Mouse (Mus musculus): ENCODE measurements around the gene Slc35e4. TPM values are rescaled to one million over a fixed set of nuclear protein-coding genes. Genes with fewer than 3 reads are reported as not detected.

Gene Slc35e4
- polyA plus RNA-seq, 1 experiment from 2014 or later, result 0.45 TPM

- DNase-seq (no peak), ATAC-seq (ENCODE audit: low read depth) (no peak)
- H3K4me3 ChIP-seq (replicated peaks), result no peak overlapping the region
- no peaks in the 10 kb centered on the region for H3K9me3 ChIP-seq (replicated peaks)
- H3K4me2 ChIP-seq, result no peak overlapping the region
- H3K9ac ChIP-seq, result no peak overlapping the region
- H3K36me3 ChIP-seq, result no peaks in the 10 kb centered on the region
- no peak overlapping the region for H3K27ac ChIP-seq
- 65% methylated on average over 1 of the region's 1 CpGs for WGBS (ENCODE audit: insufficient replicate concordance)
- no peaks in the 10 kb centered on the region for H3K27me3 ChIP-seq
- H3K4me1 ChIP-seq (replicated peaks), result peaks cover 13% of the 10 kb centered on the region
These were observed 18.5 kb downstream of the Slc35e4 start for GRCm38 (mm10) chr11:3895933-3896332.

- peak overlapping the region; percentile 74 for H3K4me2 ChIP-seq
- H3K36me3 ChIP-seq, result no peaks in the 10 kb centered on the region
- H3K4me1 ChIP-seq (replicated peaks), result peaks cover 13% of the 10 kb centered on the region
- 0 out of 2 replicates have a peak, but pooled peaks have one; percentile 10 for ATAC-seq (ENCODE audit: low read depth)
- WGBS (ENCODE audit: insufficient replicate concordance), result 5% methylated on average over 10 of the region's 10 CpGs
- H3K4me3 ChIP-seq (replicated peaks), result peak overlapping the region; percentile 55
- no peaks in the 10 kb centered on the region for H3K9me3 ChIP-seq (replicated peaks)
- no peak for DNase-seq
- H3K27me3 ChIP-seq, result no peaks in the 10 kb centered on the region
- peak overlapping the region; percentile 55 for H3K9ac ChIP-seq
- no peak overlapping the region for H3K27ac ChIP-seq
These were observed 19.0 kb downstream of the Slc35e4 start for GRCm38 (mm10) chr11:3895458-3895857.

- no peaks in the 10 kb centered on the region for H3K36me3 ChIP-seq
- H3K4me2 ChIP-seq, result peak within 1 kb of the TSS; percentile 74
- H3K27ac ChIP-seq, result no peak within 1 kb of the TSS
- 6% methylated on average over 46 of the region's 46 CpGs for WGBS (ENCODE audit: insufficient replicate concordance)
- peak within 1 kb of the TSS; percentile 55 for H3K9ac ChIP-seq
- ATAC-seq (ENCODE audit: low read depth) (peak; percentile 95), DNase-seq (peak; percentile 88)
- H3K27me3 ChIP-seq, result peaks cover 5% of the 10 kb centered on the region
- peak within 1 kb of the TSS; percentile 55 for H3K4me3 ChIP-seq (replicated peaks)
- no peaks in the 10 kb centered on the region for H3K9me3 ChIP-seq (replicated peaks)
- peaks cover 13% of the 10 kb centered on the region for H3K4me1 ChIP-seq (replicated peaks)
These were observed 19.8 kb downstream of the Slc35e4 start, which contains the start of the genes 4921536K21Rik and Dusp18 for GRCm38 (mm10) chr11:3894406-3895281. Gene 4921536K21Rik, minus strand, starts transcription at chr11:3895098. Gene Dusp18, plus strand, starts transcription at chr11:3895240.

GRCm38 (mm10) chr11:3893970-3894369 lies 20.5 kb downstream of the Slc35e4 start:
- H3K9me3 ChIP-seq (replicated peaks), result no peaks in the 10 kb centered on the region
- no peak for DNase-seq
- no peak overlapping the region for H3K27ac ChIP-seq
- peaks cover 13% of the 10 kb centered on the region for H3K4me1 ChIP-seq (replicated peaks)
- H3K9ac ChIP-seq, result no peak overlapping the region
- ATAC-seq (ENCODE audit: low read depth), result no peak
- no peak overlapping the region for H3K4me3 ChIP-seq (replicated peaks)
- H3K36me3 ChIP-seq, result no peaks in the 10 kb centered on the region
- 54% methylated on average over 6 of the region's 6 CpGs for WGBS (ENCODE audit: insufficient replicate concordance)
- H3K27me3 ChIP-seq, result peaks cover 7% of the 10 kb centered on the region
- peak overlapping the region; percentile 74; the same call in 1 of the 2 replicates for H3K4me2 ChIP-seq

GRCm38 (mm10) chr11:3887331-3887730 lies 27.1 kb downstream of the Slc35e4 start:
- DNase-seq (peak; percentile 53), ATAC-seq (ENCODE audit: low read depth) (peak; percentile 95)
- no peak overlapping the region for H3K9ac ChIP-seq
- no peaks in the 10 kb centered on the region for H3K9me3 ChIP-seq (replicated peaks)
- peaks cover 13% of the 10 kb centered on the region for H3K27me3 ChIP-seq
- WGBS (ENCODE audit: insufficient replicate concordance), result 37% methylated on average over 5 of the region's 5 CpGs
- H3K4me3 ChIP-seq (replicated peaks), result no peak overlapping the region
- peak overlapping the region; percentile 6; the same call in 1 of the 2 replicates for H3K4me2 ChIP-seq
- H3K4me1 ChIP-seq (replicated peaks), result peaks cover 25% of the 10 kb centered on the region
- no peak overlapping the region for H3K27ac ChIP-seq
- H3K36me3 ChIP-seq, result no peaks in the 10 kb centered on the region

GRCm38 (mm10) chr11:3883711-3884110 lies 30.8 kb downstream of the Slc35e4 start:
- no peak for DNase-seq
- Histone ChIP-seq H3K27ac (no peak overlapping the region), H3K27me3 (peaks cover 13% of the 10 kb centered on the region; the same call in 1 of the 2 replicates), H3K4me3 (replicated peaks) (no peak overlapping the region), H3K9ac (no peak overlapping the region), H3K36me3 (no peaks in the 10 kb centered on the region), H3K4me1 (replicated peaks) (peaks cover 25% of the 10 kb centered on the region), H3K9me3 (replicated peaks) (no peaks in the 10 kb centered on the region), H3K4me2 (no peak overlapping the region)
- no peak for ATAC-seq (ENCODE audit: low read depth)
- WGBS (ENCODE audit: insufficient replicate concordance), result 54% methylated on average over 3 of the region's 3 CpGs

- no peak overlapping the region for H3K27ac ChIP-seq
- 26% methylated on average over 2 of the region's 2 CpGs for WGBS (ENCODE audit: insufficient replicate concordance)
- no peak overlapping the region for H3K4me2 ChIP-seq
- no peaks in the 10 kb centered on the region for H3K36me3 ChIP-seq
- ATAC-seq (ENCODE audit: low read depth), result no peak
- no peak overlapping the region for H3K4me3 ChIP-seq (replicated peaks)
- H3K9ac ChIP-seq, result no peak overlapping the region
- H3K9me3 ChIP-seq (replicated peaks), result no peaks in the 10 kb centered on the region
- 0 out of 2 replicates have a peak, but pooled peaks cover 4% of the 10 kb centered on the region for H3K4me1 ChIP-seq (replicated peaks)
- peak; percentile 24 for DNase-seq
- H3K27me3 ChIP-seq, result peaks cover 16% of the 10 kb centered on the region; the same call in 1 of the 2 replicates
These were observed 34.6 kb downstream of the Slc35e4 start for GRCm38 (mm10) chr11:3879836-3880235.

GRCm38 (mm10) chr11:3878660-3879059 lies 35.8 kb downstream of the Slc35e4 start:
- Histone ChIP-seq H3K4me2 (no peak overlapping the region), H3K27ac (no peak overlapping the region), H3K27me3 (peaks cover 16% of the 10 kb centered on the region; the same call in 1 of the 2 replicates), H3K36me3 (no peaks in the 10 kb centered on the region), H3K9ac (no peak overlapping the region), H3K4me3 (replicated peaks) (no peak overlapping the region), H3K9me3 (replicated peaks) (no peaks in the 10 kb centered on the region), H3K4me1 (replicated peaks) (no peaks in the 10 kb centered on the region)
- no peak for ATAC-seq (ENCODE audit: low read depth)
- WGBS (ENCODE audit: insufficient replicate concordance), result 54% methylated on average over 7 of the region's 7 CpGs
- DNase-seq, result no peak

GRCm38 (mm10) chr11:3876419-3876818 lies 38.0 kb downstream of the Slc35e4 start:
- DNase-seq (no peak), ATAC-seq (ENCODE audit: low read depth) (no peak)
- Histone ChIP-seq H3K9ac (no peak overlapping the region), H3K4me2 (no peak overlapping the region), H3K4me3 (replicated peaks) (no peak overlapping the region), H3K4me1 (replicated peaks) (no peaks in the 10 kb centered on the region), H3K27me3 (0 out of 2 replicates have a peak, but pooled peaks cover 7% of the 10 kb centered on the region), H3K36me3 (no peaks in the 10 kb centered on the region), H3K27ac (no peak overlapping the region), H3K9me3 (replicated peaks) (no peaks in the 10 kb centered on the region)
- WGBS (ENCODE audit: insufficient replicate concordance), result 50% methylated on average over 6 of the region's 6 CpGs

GRCm38 (mm10) chr11:3864343-3864742 lies 50.1 kb downstream of the Slc35e4 start:
- no peak overlapping the region for H3K9ac ChIP-seq
- no peaks in the 10 kb centered on the region for H3K36me3 ChIP-seq
- H3K9me3 ChIP-seq (replicated peaks), result no peaks in the 10 kb centered on the region
- H3K4me2 ChIP-seq, result peak overlapping the region; percentile 76
- H3K4me1 ChIP-seq (replicated peaks), result peaks cover 13% of the 10 kb centered on the region
- 32% methylated on average over 6 of the region's 6 CpGs for WGBS (ENCODE audit: insufficient replicate concordance)
- DNase-seq (no peak), ATAC-seq (ENCODE audit: low read depth) (no peak)
- H3K27ac ChIP-seq, result no peak overlapping the region
- H3K27me3 ChIP-seq, result peaks cover 42% of the 10 kb centered on the region
- H3K4me3 ChIP-seq (replicated peaks), result peak overlapping the region; percentile 50; the same call in 1 of the 2 replicates

GRCm38 (mm10) chr11:3863454-3864112 lies 50.9 kb downstream of the Slc35e4 start, which contains the start of gene Osbp2:
Gene Osbp2, minus strand, starts transcription at chr11:3863903.
- Histone ChIP-seq H3K9me3 (replicated peaks) (no peaks in the 10 kb centered on the region), H3K27me3 (peaks cover 42% of the 10 kb centered on the region), H3K27ac (no peak within 1 kb of the TSS), H3K4me2 (peak within 1 kb of the TSS; percentile 76), H3K36me3 (no peaks in the 10 kb centered on the region), H3K4me3 (replicated peaks) (peak within 1 kb of the TSS; percentile 50), H3K9ac (peak within 1 kb of the TSS; percentile 52), H3K4me1 (replicated peaks) (peaks cover 13% of the 10 kb centered on the region)
- DNase-seq (peak; percentile 47), ATAC-seq (ENCODE audit: low read depth) (peak; percentile 91)
- 3% methylated on average over 56 of the region's 58 CpGs for WGBS (ENCODE audit: insufficient replicate concordance)
